Mouse (Mus musculus) limb, embryonic 14.5 days (tissue): Measurements from ENCODE around the gene Snta1. TPM values are rescaled to one million over a fixed set of nuclear protein-coding genes. Genes with fewer than 3 reads are reported as not detected.

Experiments used
- ATAC-seq: fragments of 200-750 bp; cut with Nextera tagmentation; 2 replicates; pipeline ENCODE4 v1.8.0; 2017; ENCODE audit warnings: low read depth, moderate number of reproducible peaks, moderate TSS enrichment; ENCODE audit not compliant: low FRiP score
- DNase-seq: peaks from one replicate; pipeline ENCODE4 v3.0.0-alpha.2; 2015; ENCODE audit warnings: low spot score
- H3K27ac ChIP-seq: fragments of 300-500 bp; sonication (generic); replicated peaks from 2 replicates; pipeline ENCODE4 v1.5.1; 2014; ENCODE audit warnings: low read depth, mild to moderate bottlenecking, low read length, moderate library complexity, mixed read lengths
- H3K27me3 ChIP-seq: fragments of 300-500 bp; sonication (generic); 2 replicates; pipeline ENCODE4 v1.6.1; 2014; ENCODE audit warnings: low read length, mixed read lengths; ENCODE audit not compliant: control insufficient read depth, insufficient read depth
- H3K36me3 ChIP-seq: fragments of 300-500 bp; sonication (generic); 2 replicates; pipeline ENCODE4 v1.6.1; 2014; ENCODE audit warnings: mild to moderate bottlenecking, low read length, moderate library complexity, mixed read lengths; ENCODE audit not compliant: control insufficient read depth, insufficient read depth
- H3K4me1 ChIP-seq: fragments of 300-500 bp; sonication (generic); 2 replicates; pipeline ENCODE4 v1.6.1; 2014; ENCODE audit warnings: antibody characterized with exemption, low read length, mixed read lengths; ENCODE audit not compliant: control insufficient read depth, insufficient read depth
- H3K4me2 ChIP-seq: fragments of 300-500 bp; sonication (generic); replicated peaks from 2 replicates; pipeline ENCODE4 v1.6.1; 2014; ENCODE audit warnings: low read depth, mild to moderate bottlenecking, low read length, moderate library complexity; ENCODE audit not compliant: severe bottlenecking
- H3K4me3 ChIP-seq: fragments of 300-500 bp; sonication (generic); replicated peaks from 2 replicates; pipeline ENCODE4 v1.5.1; 2014; ENCODE audit warnings: low read length
- H3K9ac ChIP-seq: fragments of 300-500 bp; sonication (generic); 2 replicates; pipeline ENCODE4 v1.6.1; 2014; ENCODE audit warnings: mild to moderate bottlenecking, low read depth, low read length, moderate library complexity; ENCODE audit not compliant: severe bottlenecking
- H3K9me3 ChIP-seq: fragments of 300-500 bp; sonication (generic); 2 replicates; pipeline ENCODE4 v1.6.1; 2016; ENCODE audit warnings: low read length; ENCODE audit not compliant: control insufficient read depth
- POLR2A ChIP-seq: fragments of 200-500 bp; IDR thresholded peaks from 2 replicates; pipeline ENCODE4 v1.8.0; 2012; ENCODE audit warnings: inconsistent platforms, mild to moderate bottlenecking, moderate library complexity, borderline replicate concordance; ENCODE audit not compliant: insufficient read depth, insufficient read length; ENCODE audit errors: extremely low read depth
- WGBS: fragments of 180-500 bp; shearing (Covaris S2); extraction: QIAGEN DNeasy Blood & Tissue Kit; methylation state at CpG from one replicate; pipeline ENCODE4 v1.1.7; 2014; 5-methylcytosine and 5-hydroxymethylcytosine counted together
- polyA plus RNA-seq, 2 experiments: library from polyadenylated mRNA; depleted of rRNA in 1 of 2; stranded (reverse) in 1 of 2; unstranded in 1 of 2; fragments of >200 nt; fragmentation: Nextera tagmentation in 1 of 2; extraction: Ambion mirVana in 1 of 2; gene quantifications; 2 replicates each; pipeline versions ENCODE4 v1.2.1 to v1.2.3; 2012 to 2014

The Snta1 gene
- polyA plus RNA-seq, 2 experiments, result 5.2 to 11.0 TPM

GRCm38 (mm10) chr2:154422181-154422580 lies 14.3 kb upstream of the Snta1 start:
- 77% methylated on average over 5 of the region's 5 CpGs for WGBS
- H3K4me3 ChIP-seq, result no peak overlapping the region
- peaks cover 11% of the 10 kb centered on the region for H3K4me1 ChIP-seq
- no peaks in the 10 kb centered on the region for H3K27me3 ChIP-seq
- no peaks in the 10 kb centered on the region for H3K36me3 ChIP-seq
- no peak for ATAC-seq
- H3K9me3 ChIP-seq, result 0 out of 2 replicates have a peak, but pooled peaks cover 3% of the 10 kb centered on the region
- TF ChIP-seq POLR2A, result no peak
- no peak overlapping the region for H3K9ac ChIP-seq
- H3K27ac ChIP-seq, result no peak overlapping the region
- no peak for DNase-seq
- H3K4me2 ChIP-seq, result no peak overlapping the region

GRCm38 (mm10) chr2:154420942-154421731 lies 13.2 kb upstream of the Snta1 start:
- Histone ChIP-seq H3K27ac (no peak overlapping the region), H3K27me3 (no peaks in the 10 kb centered on the region), H3K9me3 (0 out of 2 replicates have a peak, but pooled peaks cover 3% of the 10 kb centered on the region), H3K4me1 (peaks cover 5% of the 10 kb centered on the region), H3K9ac (no peak overlapping the region), H3K4me2 (no peak overlapping the region), H3K36me3 (no peaks in the 10 kb centered on the region), H3K4me3 (no peak overlapping the region)
- WGBS, result 35% methylated on average over 7 of the region's 7 CpGs
- ATAC-seq (no peak; the same call in 1 of the 2 replicates), DNase-seq (no peak)
- no peak for TF ChIP-seq POLR2A

- H3K36me3 ChIP-seq, result no peaks in the 10 kb centered on the region
- ATAC-seq (no peak), DNase-seq (no peak)
- H3K4me1 ChIP-seq, result peaks cover 4% of the 10 kb centered on the region; the same call in 1 of the 2 replicates
- H3K9me3 ChIP-seq, result no peaks in the 10 kb centered on the region
- H3K4me2 ChIP-seq, result no peak overlapping the region
- H3K4me3 ChIP-seq, result no peak overlapping the region
- TF ChIP-seq POLR2A, result no peak
- H3K27ac ChIP-seq, result peak overlapping the region; percentile 45; the same call in 1 of the 2 replicates
- 72% methylated on average over 9 of the region's 9 CpGs for WGBS
- no peaks in the 10 kb centered on the region for H3K27me3 ChIP-seq
- H3K9ac ChIP-seq, result no peak overlapping the region
Observed at GRCm38 (mm10) chr2:154419631-154420515, 12.0 kb upstream of the Snta1 start.

- WGBS, result 86% methylated on average over 7 of the region's 7 CpGs
- no peak for ATAC-seq
- no peaks in the 10 kb centered on the region for H3K9me3 ChIP-seq
- H3K4me3 ChIP-seq, result no peak overlapping the region
- peaks cover 4% of the 10 kb centered on the region; the same call in 1 of the 2 replicates for H3K4me1 ChIP-seq
- no peaks in the 10 kb centered on the region for H3K36me3 ChIP-seq
- H3K27me3 ChIP-seq, result no peaks in the 10 kb centered on the region
- no peak overlapping the region for H3K9ac ChIP-seq
- TF ChIP-seq POLR2A, result no peak
- DNase-seq, result no peak
- no peak overlapping the region for H3K27ac ChIP-seq
- no peak overlapping the region for H3K4me2 ChIP-seq
Observed at GRCm38 (mm10) chr2:154418001-154418400, 10.1 kb upstream of the Snta1 start.

GRCm38 (mm10) chr2:154417107-154417506 lies 9.2 kb upstream of the Snta1 start:
- 16% methylated on average over 3 of the region's 3 CpGs for WGBS
- H3K9ac ChIP-seq, result no peak overlapping the region

More at GRCm38 (mm10) chr2:154417107-154417506, 9.2 kb upstream of the Snta1 start:
- no peak overlapping the region for H3K4me2 ChIP-seq
- no peaks in the 10 kb centered on the region for H3K9me3 ChIP-seq
- H3K27me3 ChIP-seq, result no peaks in the 10 kb centered on the region
- H3K4me1 ChIP-seq, result peaks cover 4% of the 10 kb centered on the region; the same call in 1 of the 2 replicates
- TF ChIP-seq POLR2A, result no peak
- no peak overlapping the region for H3K4me3 ChIP-seq
- DNase-seq (peak; percentile 77), ATAC-seq (no peak)
- H3K27ac ChIP-seq, result no peak overlapping the region
- H3K36me3 ChIP-seq, result no peaks in the 10 kb centered on the region
